Mouse (Mus musculus) adrenal gland, postnatal 10 days (tissue): ENCODE data around the gene Map3k10. TPM values are rescaled to one million over a fixed set of nuclear protein-coding genes. Genes with fewer than 3 reads are reported as not detected.

Source experiments
- DNase-seq: peaks from one replicate; pipeline ENCODE4 v3.0.0; 2021; ENCODE audit warnings: mixed read lengths
- long read RNA-seq, 2 experiments: library from polyadenylated mRNA; stranded (forward); transcript quantifications; one replicate each; pipeline ENCODE4 v2.0.0; 2021
- total RNA-seq, 2 experiments: library from RNA; stranded (reverse); gene quantifications; 2 replicates each; pipeline ENCODE4 v1.2.3; 2021

The Map3k10 gene
- 10 to 100 TPM; 25.9 to 26.6 TPM for total RNA-seq
- long read RNA-seq, experiment 1, transcript Map3k10-204 (2 exons, 1,621 nt), result major isoform, 32 of 42 reads
- long read RNA-seq, experiment 1, partial matches to known transcripts, result 3 of 42 reads
- long read RNA-seq, experiment 1, other reads (novel, unspliced or antisense), result 7 of 42 reads
- long read RNA-seq, experiment 2, partial matches to known transcripts, result 1 of 5 reads
- long read RNA-seq, experiment 2, other reads (novel, unspliced or antisense), result 3 of 5 reads

- DNase-seq, result peak; percentile 94
These were observed at the start of gene Map3k10 for GRCm38 (mm10) chr7:27674522-27675221. Map3k10 (minus strand) TSS chr7:27674598.

GRCm38 (mm10) chr7:27721951-27722350, 47.6 kb upstream of the Map3k10 start:
- DNase-seq, result no peak

- no peak for DNase-seq
These were observed 36.0 kb upstream of the Map3k10 start for GRCm38 (mm10) chr7:27710402-27710801.

- DNase-seq, result no peak
These were observed 22.3 kb upstream of the Map3k10 start for GRCm38 (mm10) chr7:27696711-27697110.

GRCm38 (mm10) chr7:27691076-27691475, 16.7 kb upstream of the Map3k10 start:
- peak; percentile 41 for DNase-seq

- peak; percentile 90 for DNase-seq
These were observed 14.6 kb upstream of the Map3k10 start, which contains the start of gene Zfp607b for GRCm38 (mm10) chr7:27688815-27689612. Zfp607b (plus strand) TSS chr7:27689340.

- DNase-seq, result no peak
These were observed 13.9 kb upstream of the Map3k10 start for GRCm38 (mm10) chr7:27688246-27688788.

GRCm38 (mm10) chr7:27687836-27688235, 13.4 kb upstream of the Map3k10 start:
- DNase-seq, result no peak

- no peak for DNase-seq
These were observed 12.6 kb upstream of the Map3k10 start for GRCm38 (mm10) chr7:27687043-27687442.

GRCm38 (mm10) chr7:27685681-27686080, 11.3 kb upstream of the Map3k10 start:
- DNase-seq, result no peak

GRCm38 (mm10) chr7:27685220-27685619, 10.8 kb upstream of the Map3k10 start:
- DNase-seq, result no peak

- no peak for DNase-seq
These were observed 8.8 kb upstream of the Map3k10 start for GRCm38 (mm10) chr7:27683218-27683617.

GRCm38 (mm10) chr7:27675222-27675612, 819 bp upstream of the Map3k10 start:
- no peak for DNase-seq

GRCm38 (mm10) chr7:27674195-27674521, 240 bp downstream of the Map3k10 start:
- DNase-seq, result no peak

- peak; percentile 29 for DNase-seq
These were observed 745 bp downstream of the Map3k10 start for GRCm38 (mm10) chr7:27673575-27674131.

GRCm38 (mm10) chr7:27673064-27673574, 1.3 kb downstream of the Map3k10 start:
- no peak for DNase-seq

- no peak for DNase-seq
These were observed 12.4 kb downstream of the Map3k10 start for GRCm38 (mm10) chr7:27662038-27662437.

GRCm38 (mm10) chr7:27658712-27659663, 15.4 kb downstream of the Map3k10 start:
- DNase-seq, result no peak

GRCm38 (mm10) chr7:27657824-27658395, 16.5 kb downstream of the Map3k10 start:
- no peak for DNase-seq

- DNase-seq, result no peak
These were observed 17.8 kb downstream of the Map3k10 start for GRCm38 (mm10) chr7:27656600-27656999.

- no peak for DNase-seq
These were observed 18.9 kb downstream of the Map3k10 start for GRCm38 (mm10) chr7:27655545-27655944.
